Mouse (Mus musculus): ENCODE measurements at regions not wholly inside any gene's neighbourhood (a gene's known extent, or its start where the extent isn't known, plus 50 kb on each side); places are given as distances from the start of the nearest gene placed in this dataset.

DNA sequence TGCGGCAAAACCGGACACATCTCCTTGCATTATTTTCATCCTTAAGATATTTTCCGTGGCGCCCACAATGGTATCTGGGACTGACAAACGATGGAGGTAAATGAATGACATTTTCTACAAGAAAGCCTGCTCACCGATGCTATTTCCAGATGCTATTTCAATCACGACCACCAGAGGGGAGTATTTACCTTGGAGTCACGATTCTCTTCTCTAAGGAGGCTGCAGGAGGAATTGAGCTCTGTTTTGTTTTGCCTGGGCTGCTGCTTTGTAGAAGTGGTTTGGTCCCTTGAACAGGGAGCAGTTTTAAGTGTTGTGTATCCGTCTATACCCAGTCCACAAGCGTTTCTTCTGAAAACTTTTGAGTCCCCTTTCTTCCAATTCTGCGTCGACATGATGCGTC, 128.7 kb upstream of the Itga1 start:
- peak; percentile 6 for DNase-seq

DNA sequence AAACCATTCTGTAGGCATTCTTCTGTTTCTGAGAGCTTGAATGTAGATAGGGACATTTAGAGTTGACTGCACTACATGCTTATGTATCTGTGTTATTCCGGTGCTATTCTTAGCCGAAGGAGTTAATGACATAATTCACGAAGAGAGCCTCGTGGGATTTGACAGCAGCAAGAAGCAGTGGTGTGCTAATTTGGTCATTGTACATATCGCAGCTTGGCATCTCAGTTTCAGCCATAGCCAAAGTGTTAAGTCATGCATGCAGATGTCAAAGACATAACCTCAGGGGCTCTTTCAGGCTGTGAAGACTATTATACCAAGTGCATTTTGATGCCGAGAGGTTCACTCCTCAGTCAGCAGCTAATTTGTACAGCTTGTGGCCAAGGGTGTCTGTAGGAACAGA, 125.1 kb upstream of the Itga1 start:
- no peak for DNase-seq

DNA sequence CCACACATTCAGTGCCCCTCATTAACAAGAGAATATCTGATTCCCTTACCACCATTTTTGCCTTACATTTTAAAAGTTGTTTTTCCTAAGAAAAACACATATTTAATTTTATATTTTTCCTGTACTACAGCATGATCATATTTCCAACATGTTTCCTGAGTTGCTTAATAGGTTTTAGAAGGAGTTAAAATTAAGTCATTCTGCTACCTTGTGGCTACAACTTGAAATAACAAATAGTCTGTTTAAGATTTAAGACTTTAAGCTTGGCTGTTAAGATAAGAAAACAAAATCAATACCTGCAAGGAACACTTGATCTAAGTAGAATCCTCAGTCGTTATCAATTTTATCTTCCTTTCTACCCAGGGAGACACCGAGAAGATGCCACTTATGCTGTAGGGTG, 117.9 kb upstream of the Itga1 start:
- DNase-seq = no peak

DNA sequence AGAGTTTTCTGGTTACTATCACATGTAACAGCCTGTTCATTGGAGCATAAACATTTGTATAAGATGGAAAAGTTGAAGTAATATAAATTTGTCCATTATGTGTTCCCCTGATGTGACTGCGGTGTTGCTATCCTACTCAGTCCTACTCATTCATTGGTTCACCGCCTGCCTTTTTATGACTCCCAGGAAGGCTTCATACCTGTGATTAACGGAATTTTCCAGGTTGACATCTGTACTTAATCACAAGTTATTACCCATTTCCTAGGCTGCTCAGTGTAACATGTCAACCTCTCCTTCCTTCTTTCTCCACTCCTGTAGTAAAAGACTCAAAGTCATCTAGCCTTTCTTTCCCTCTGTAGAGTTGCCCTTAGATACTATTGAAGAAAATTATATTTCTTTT, 109.5 kb upstream of the Itga1 start:
- no peak for DNase-seq

DNA sequence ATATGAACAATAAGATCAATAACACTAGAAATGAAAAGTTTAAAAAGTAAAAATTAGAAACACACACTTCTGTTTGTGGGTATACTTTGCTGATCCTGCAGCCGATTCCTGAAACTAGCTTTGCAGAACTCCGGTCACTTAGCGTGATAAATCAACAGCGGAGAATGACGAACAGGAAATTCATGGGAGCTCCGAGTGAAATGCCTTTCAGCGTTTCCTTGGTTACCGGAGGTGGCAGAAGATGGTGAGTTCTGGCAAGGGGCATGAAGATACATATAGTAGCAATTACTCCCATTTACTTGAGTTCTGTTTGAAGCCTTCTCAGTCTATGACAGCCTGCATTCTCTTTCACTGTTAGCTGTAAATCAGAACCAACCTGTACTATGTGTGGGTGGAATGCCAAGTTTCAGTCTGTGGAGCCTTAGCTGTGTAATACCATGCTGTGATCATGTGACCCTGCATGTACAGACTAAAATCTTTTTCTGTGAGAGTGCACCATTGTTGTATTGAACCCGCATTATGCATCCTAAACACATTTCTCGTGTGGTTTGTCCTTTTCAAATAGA, 109.0 kb upstream of the Itga1 start:
- DNase-seq = no peak

DNA sequence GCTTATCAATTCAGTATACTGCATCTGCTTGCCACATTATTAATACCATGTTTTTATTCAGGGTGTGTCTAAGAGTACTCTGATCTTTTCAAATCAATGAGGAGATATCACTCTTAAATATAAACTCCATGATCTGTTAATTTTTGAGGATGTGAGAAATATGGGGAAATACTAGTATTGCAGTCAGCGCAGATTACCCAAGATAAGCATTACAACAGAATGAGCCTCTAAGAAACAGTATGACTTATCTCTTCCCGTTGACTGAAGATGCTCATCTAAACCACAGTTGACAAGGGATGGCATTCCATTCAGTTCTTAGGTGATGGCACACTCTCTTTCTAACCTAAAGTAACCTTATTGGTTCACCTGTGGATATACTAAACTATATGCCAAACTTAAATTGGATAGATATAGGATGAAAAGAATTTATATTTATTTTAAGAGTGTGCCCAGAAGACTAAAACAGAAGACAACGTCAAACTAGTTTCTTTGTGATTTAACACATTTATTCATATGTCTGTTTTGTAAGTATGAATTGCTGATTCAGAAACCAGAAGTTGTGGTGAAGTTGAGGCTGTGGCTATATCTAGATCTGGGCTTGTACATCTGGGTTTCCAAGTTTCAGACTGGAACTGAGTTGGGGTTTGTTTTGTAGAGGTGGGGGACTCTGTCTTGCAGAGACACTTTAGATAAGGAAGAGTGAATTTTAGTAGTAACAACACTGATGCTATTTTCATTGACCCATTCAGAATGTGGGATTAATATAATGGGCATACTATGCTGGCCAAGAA, 107.8 kb upstream of the Itga1 start:
- DNase-seq = no peak

DNA sequence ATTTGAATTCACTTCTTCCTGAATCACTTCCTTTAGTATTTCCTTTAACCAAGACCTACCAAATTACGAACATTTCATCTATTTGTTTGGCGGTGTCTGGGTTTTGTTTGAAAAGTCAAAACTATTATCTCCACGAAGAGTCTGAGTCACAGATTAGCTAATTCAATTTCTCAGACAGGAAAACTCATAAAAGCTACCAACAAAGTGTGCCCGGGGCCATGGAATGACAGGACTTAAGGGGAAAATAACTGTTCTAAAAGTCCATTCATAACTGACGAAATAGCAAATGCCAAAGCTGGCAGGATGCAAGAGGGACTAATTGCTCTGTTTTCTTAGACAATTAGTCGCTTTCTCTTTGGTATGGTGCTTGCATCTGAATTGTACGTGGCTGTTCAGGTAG, 105.0 kb upstream of the Itga1 start:
- no peak for DNase-seq

DNA sequence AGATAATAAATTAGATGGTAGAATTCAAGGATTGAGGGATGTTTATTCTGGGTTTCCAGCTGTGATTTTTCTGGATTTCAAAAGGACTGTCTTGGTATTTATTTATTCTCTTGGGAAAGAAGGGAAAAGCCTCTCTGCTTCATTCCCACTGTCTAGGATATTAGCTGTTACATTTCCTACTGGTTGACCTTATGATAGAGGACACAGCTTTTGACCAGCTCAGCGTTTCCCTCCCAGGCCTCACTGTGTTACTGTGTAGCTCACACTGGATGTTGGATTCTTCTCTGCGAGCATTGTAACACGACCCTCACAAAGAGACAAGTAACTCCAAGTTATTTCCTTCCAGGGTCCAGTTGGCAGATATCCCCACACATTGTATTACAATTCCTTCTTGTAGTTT, 97.4 kb upstream of the Itga1 start:
- DNase-seq = no peak

DNA sequence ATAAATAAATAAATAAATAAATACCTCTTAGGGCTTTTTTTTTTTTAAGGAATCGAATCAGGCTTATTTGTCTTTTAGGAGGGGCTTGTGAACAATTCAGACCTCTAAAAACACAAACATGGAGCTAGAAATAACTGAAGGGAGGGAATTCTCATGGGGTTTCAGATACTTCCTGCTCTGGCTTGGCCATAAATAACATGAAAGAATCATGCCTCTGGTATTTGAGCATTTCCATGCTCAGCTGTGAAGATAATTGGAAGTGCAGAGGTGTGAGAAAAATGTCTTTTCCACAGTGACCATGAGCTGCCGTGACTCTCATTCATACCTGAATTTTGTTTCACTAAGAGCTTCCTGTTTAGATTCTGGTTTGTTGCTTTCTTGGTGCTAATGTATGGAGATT, 86.3 kb upstream of the Itga1 start:
- DNase-seq = no peak

DNA sequence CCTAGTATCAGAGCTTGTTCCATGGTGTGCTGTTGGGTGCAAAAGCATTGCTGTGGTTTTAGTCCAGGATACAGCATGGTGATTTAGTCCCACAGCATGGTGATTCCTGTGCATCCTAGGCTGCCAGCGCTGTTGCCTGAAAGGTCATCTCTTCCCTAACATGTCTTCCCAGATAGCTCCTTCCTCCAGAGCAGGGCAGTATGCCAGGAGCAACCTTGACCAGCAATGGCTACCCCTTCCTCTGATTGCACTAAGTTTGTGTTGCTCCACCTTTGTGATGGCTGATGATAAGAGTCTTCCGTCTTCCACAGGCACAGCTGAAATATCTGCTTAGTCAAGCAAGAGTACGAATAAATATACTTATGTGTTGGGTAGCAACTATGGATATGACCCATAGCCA, 85.6 kb upstream of the Itga1 start:
- DNase-seq = no peak

DNA sequence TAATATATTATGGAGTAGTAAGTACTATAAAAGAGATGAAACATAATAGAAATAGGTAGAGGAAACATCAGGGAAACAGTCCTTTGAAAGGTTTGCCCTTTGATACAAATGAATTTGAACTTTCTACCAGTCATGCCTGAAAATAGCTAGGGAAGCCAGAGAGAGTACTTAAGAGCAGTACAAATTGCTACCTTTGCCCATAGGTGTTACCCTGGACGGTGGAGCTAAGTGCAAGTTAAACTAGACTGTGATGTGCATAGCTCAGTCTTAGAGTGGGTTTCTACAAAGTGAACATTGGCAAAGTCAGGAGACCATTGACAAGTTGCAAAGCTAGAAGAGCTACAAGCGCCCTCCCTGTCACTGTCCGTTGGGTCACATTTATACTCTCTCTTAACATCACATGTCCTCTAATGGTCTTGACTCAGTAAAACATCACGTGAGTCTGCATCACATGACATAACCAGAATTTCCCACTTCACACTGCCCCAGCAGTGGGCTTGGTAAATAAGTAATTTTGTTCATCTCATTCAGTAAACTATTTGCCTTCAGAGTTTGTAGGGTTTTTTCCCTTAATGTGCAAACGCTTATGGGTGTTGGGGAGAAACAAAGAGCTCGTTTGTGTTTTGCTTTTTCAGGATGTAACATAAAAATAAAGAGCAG, 80.6 kb upstream of the Itga1 start:
- no peak for DNase-seq

DNA sequence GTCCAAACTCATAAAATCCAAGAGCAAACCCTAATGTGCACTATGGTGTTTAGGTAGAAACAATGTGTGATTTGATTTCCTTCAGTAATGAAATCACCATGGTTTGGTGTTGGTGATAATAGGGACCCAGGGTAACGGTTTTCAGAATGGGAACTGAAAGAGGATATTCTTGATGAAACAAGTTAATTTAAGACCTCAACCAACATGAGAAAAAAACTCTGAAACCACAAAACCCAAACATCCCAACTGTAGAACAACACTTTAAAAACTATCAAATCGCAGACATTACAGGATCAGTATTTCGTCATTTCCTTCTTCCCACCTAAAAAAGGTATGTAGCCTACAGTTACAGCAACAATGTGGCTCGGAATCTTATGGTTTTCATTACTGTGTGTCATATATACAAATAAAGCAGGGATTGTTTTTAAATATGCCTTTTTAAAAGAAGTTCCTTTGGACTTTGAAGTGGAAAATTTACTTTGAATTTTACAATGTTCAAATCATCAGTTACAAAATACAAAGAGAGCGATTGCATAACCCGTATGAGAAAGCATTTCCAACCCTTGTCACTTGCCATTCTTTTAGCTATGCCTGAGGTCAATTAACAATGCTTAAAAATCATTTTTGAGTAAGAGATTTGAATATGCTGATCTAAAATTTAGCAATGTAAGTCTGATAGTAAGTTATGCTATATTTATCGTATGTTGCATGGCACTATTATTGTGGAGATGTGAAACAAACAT, 76.6 kb upstream of the Itga1 start:
- DNase-seq = no peak

DNA sequence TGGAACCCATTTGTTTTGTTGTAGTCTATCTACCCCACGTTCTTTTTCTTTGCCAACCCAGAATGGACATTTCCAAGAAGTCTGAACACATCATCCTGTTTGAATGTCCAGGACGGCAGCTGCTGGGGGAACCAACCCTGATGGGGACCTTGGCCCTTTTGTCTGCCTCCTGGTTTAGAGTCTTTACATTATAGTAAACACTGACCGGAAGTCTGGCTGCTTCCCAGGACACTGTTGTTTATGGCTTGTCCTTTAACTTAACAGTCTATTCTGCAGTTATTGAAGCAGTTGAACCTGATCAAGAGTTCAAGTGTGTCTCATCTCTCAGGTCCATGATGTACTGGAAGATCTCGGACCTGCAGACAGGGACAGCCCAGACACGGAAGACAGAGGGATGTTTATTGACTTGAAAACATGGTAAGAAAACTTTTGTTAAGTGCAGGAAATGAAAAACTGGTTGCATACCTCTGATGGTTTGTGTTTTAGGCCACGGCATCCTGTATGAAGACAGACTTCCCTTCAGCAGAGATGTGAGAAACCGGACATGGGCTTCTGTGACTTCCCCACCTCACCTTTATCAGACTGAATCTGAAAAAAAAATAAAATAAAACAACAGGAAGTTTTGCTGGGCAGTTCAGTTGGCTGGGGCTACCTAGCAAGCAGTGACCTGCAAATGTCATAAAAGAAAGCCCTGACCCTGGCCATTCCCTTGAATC, 69.7 kb upstream of the Itga1 start:
- DNase-seq = no peak

DNA sequence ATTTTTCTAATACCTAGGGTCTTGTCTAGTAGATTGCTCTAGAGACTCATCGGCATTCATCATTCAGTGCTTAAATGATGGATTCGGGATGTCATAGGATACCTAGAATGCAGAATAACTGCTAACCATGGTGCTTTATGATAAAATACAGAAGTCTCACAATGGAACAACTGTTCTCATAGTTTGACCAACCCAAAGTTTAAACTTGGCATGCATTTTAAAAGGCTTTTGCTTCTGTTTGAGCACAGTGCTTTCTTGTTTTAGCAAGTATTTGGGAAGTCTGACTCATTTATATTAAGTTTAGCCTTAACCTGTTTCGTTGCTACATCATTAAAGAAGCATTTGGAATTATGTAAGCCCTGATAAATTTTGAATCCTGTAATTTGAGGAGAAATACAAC, 64.2 kb upstream of the Itga1 start:
- DNase-seq = no peak

DNA sequence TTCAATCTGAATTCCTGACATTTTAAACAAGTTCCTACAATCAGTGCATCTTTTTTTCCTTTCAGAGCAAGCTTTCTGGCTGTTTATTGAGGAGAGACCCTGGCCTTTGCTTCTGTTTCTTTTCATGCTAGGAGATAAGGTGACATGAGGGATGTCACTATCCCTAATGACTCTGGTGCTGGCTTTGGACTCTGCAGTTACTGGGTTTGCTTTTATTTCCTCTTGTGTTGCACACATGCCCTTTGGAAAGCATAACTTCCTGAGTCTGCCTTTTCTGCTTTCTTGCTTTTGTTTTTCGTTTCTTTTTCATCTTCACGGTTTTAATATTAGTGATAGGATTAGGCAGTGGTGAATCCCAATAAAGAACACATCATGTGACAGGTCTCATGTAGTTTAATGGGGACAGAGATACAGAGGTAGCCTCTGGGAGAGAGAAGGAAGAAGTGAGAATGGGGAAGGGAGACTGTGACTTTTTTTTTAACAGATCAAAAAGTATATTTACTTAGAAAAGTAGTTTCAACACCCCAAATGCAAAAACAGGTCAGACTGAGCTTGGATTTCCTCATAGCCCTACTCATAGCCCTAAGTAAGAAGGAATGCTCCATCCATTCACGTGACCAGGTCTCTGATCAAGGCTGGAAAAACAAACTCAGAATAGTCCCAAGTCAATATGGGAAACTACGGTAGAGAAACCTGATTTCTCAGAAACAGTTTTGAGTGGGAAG, 61.1 kb upstream of the Itga1 start:
- DNase-seq = no peak

DNA sequence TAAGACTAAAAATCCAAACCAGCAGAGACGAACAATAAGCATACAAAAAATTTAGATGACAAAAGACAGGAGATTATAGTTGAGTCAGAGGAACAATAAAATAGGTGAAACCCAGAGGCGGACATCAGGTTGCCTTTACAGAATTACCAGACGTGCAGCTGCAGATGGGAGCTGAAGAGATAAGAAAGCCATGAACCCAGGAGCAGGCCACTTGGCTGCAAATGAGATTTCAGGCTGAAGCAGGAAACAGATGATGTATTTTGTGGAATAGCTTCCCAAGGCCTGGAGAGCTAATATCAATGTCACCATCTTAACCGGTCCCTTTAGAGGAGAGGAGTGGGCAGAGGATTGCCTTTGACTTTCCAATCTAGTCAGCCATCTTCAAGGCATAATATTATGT, 57.6 kb upstream of the Itga1 start:
- no peak for DNase-seq

All from thymus, postnatal 25 days (tissue).